Mouse (Mus musculus) cerebellum, postnatal 4 days (tissue): ENCODE results near the gene Nup210.
A peak's percentile ranks its signal among the peaks of the same experiment; 100 is the strongest.
"Not testable (repeated sequence)": the region's sequence is repeated elsewhere in the genome, so short reads cannot be mapped to it uniquely, and the experiment has no call there.

Source experiments
- DNase-seq, 2 experiments: peaks; one replicate each; pipeline ENCODE4 v3.0.0; 2022; ENCODE audit warnings: low spot score in 2 of 2, mixed read lengths in 1 of 2

The Nup210 gene

DNA sequence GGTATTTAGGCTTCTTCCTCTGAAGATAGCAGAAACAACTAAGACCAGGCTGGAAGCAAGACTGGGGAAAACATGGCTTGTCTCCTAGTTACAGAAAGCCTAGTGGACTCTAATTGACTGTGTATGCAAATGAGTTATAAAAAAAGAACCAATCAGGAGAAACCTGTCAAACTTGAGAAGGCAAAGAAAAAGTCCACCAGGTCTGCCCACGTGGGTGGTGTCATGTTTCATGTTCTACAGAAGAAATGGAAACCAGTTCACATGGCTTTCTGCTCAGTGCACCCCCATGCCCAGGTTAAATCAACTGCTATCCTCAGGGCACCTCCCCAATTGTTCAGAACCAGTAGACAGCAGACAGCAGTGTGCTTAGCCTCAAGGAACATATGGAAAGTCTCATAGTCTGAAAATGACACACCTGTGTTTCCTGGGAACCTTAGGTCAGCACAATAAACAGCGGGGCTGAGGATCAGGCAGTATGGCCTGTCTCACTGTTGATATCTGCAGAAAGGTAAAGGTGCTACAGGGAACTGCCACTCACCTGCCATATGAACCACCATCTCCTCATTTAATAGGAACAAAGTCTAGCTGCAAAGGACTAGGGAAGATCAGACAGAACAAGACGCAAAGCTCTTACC is 11.7 kb downstream of the Nup210 start:
- no peak for DNase-seq

DNA sequence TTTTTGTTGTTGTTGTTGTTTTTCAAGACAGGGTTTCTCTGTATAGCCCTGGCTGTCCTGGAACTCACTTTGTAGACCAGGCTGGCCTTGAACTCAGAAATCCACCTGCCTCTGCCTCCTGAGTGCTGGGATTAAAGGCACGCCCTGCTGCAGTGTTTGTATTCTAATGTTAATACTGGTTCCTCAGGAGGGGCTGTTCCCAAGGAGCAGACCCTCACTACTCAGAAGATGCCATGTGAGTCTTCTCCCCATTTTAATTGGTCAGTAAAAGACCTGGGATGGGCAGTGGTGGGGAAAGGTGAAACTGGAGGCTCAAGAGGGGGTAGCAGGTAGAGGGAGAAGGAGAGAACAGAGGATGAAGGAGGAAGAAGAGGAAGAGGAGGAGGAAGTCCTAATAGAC is 13.2 kb downstream of the Nup210 start:
- DNase-seq, result not testable (repeated sequence)

DNA sequence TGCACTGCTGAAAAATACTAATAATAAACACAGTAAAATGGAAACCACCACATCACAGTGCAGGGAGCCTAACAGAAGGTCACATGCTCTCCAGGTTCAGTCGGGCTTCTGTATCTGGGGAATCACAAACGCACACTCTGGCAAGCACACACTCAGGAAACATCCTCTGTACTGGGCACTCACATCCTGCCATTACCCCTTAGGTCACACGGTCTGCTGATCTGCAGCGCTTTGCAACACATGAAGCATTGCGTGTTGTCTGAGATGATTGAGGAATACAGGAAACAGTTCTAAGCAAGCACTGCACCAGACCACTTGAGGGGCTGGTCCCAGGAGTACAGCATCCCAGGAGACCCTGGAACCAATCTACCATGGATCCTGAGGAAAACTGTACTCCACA is 16.0 kb downstream of the Nup210 start:
- DNase-seq, result no peak

GRCm38 (mm10) chr6:91097879-91098278 is 18.8 kb downstream of the Nup210 start:
- DNase-seq, result no peak

GRCm38 (mm10) chr6:91095072-91095601 is 21.5 kb downstream of the Nup210 start:
- DNase-seq, result no peak

DNA sequence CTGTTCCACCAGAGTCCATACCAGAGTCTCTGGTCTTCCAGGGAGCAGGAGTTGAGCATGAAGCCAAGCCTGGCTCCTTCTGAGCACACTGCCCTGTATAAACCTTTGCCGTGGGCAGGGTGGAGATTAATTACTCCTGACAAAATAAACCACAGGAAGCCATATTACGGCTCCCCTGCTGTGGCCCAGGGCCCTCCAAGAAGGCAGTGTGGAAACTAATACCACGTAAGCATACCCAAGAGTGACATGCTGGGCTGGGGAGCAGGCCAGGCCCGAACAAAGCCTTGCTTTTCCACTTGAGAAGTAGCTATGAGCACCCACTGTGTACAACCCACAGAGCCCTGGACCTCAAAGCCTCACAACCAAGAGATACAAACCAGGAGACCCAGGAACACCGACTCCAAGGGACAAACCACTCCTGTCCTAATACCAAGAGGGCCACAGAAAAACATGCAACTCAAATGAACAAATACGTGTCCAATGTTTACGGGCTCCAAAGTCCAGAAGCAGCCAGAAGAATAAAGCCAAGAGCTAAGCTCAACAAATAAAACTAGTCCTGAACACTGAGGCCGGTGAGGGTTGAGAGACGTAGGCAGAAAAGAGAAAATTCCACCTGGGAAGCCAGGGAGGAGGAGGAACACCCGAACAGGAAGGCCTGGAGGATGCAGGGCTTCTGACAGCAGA is 24.3 kb downstream of the Nup210 start:
- no peak for DNase-seq

- DNase-seq, result no peak
These were observed 31.3 kb downstream of the Nup210 start for GRCm38 (mm10) chr6:91085114-91085892.

DNA sequence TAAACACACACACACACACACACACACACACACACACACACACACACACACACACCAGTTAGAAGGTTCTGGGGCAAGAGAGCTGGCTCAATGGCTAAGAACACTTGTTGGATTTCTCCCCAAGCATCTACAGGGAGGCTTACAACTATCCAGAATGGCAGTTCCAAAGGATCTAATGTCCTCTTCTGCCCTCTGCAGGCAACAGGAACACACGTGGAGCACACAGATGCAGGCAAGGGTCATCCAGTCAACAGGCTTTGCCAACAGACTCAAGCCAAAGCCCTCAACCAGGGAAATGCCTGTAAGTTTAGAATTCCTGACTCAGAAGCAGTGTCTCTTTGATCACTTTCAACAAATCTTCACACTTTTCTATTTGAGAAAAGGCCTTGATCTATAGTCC is 36.6 kb downstream of the Nup210 start:
- no peak for DNase-seq

GRCm38 (mm10) chr6:91076249-91076648 is 40.4 kb downstream of the Nup210 start:
- peak in 1 of 2 experiments; percentile 25 for DNase-seq

DNA sequence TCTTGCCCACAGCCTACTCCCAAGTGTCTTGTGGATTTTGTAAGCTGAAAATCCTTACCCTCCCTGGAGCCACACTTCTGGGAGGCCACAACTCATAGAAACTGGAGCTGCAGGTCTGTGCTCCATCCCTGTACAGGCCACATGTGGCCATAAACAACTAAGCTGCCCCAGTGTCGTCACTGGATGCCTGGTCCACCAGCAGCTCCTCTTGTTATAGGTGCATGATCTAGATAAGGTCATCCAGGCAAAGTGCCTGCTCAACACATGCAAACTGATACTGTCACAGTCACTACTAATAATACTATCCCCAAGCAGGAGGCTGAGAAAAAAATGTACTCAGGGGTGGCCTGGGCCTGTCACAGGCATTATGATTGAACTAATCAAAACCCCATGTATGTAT is 48.1 kb downstream of the Nup210 start:
- DNase-seq, result no peak

DNA sequence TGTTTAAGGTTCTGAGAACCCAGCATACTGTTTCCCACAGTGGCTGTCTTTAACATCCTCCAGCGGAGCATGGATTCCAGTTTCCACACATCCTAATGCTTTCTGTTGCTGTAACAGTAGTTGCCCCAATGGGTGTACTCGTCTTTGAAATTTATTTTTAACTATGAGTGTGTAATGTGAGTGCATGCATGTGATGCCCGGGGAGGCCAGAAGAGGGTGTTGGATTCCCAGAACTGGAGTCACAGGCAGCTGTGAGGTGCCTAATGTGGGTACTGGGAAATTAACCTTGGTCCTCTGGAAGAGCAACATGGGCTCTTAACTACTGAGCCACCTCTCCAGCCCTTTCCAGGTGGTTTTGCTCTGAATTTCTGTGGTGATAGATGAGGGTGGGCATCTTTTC is 49.6 kb downstream of the Nup210 start:
- DNase-seq, result no peak

DNA sequence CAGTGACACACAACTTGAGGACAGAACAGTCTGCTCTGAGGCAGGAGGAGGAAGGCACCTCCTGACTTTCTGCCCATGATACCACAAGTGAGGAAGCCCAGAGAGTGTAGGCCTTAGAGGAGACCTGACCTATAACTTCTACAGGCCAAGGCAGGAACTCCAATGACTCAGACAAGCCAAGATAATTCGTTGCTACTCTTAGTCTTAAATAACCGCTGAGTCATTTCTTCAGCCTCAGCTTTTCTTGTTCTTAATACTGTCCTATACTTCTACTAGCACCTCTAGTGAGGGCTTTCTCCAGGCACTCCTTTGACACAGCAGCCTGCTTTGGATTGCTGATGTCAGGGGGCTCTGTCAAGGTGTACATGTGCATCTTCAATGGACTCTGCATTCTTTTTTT is 55.3 kb downstream of the Nup210 start:
- DNase-seq, result no peak

DNA sequence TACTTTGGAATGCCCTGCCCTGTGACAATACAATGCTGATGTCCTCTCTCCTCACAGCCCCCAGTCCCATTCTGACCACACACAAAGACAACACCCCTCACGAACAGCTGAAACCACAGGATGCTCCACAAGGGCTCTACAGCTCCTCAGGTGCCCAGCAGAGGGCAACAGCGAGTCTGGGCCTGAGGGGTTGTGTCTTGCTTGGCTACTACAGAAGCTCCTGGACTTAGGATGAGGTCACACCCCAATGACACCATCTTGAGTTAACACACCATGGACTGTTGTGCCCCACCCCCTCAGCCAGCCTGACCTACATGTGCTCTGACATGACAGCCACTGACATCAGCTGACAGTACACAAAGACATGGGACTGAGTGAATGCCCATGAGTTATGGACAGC is 56.9 kb downstream of the Nup210 start:
- DNase-seq, result peak in 1 of 2 experiments; percentile 31

- no peak for DNase-seq
These were observed 58.6 kb downstream of the Nup210 start for GRCm38 (mm10) chr6:91057989-91058388.

- DNase-seq, result no peak
These were observed 60.3 kb downstream of the Nup210 start for GRCm38 (mm10) chr6:91056348-91056747.

GRCm38 (mm10) chr6:91052572-91052971 is 64.1 kb downstream of the Nup210 start:
- no peak for DNase-seq

GRCm38 (mm10) chr6:91048019-91048418 is 68.6 kb downstream of the Nup210 start:
- no peak for DNase-seq

- no peak for DNase-seq
These were observed 69.2 kb downstream of the Nup210 start for GRCm38 (mm10) chr6:91047434-91047833.

- no peak for DNase-seq
These were observed 70.4 kb downstream of the Nup210 start for GRCm38 (mm10) chr6:91046184-91046583.

GRCm38 (mm10) chr6:91044628-91045331 is 71.8 kb downstream of the Nup210 start:
- DNase-seq, result no peak

DNA sequence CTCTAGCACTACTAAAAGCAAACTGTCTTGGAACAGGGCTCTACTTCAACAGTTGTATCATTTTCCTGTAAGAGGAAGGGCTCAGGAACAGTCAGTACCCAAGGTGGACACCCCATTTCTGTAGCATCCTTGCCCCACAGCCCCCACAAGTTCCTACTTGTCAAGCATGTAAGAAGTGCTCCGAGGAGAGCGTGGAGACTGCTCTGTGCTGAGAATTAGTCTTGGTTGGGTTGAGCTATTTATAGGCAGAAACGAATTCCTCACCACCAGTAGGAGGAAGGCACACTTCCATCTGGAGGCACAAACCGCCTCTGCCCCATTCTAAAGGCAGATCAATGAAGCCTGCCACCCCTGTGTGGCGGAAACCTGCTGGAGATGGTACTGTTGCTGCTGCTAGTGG is 75.3 kb downstream of the Nup210 start:
- no peak for DNase-seq

DNA sequence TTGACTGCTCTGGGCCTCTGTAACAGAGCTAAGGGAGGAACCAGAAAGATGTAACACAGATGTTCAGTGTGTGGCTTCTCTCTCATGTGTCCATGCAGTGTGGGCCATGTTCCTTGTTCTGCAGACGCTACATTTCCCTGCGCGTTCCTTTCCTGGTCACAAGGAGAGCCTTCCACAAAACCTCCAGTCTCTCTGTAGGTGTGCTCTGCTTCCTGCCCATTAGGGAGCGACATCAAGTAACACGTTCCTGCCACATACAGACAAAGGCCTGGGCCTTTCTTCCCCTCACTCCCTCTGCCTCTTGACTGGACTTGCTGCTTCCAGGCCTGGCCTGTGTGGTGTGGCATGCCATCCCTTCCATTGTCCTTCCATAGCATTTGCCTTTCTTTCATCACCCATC is 88.4 kb downstream of the Nup210 start:
- no peak for DNase-seq
